Mouse (Mus musculus) heart, adult 2 months (tissue): ENCODE data around the gene Tbc1d2b.

Source experiments
- CTCF ChIP-seq: fragments of 200-600 bp; IDR thresholded peaks from 2 replicates; pipeline ENCODE4 v1.8.1; 2022; ENCODE audit warnings: antibody characterized with exemption, mild to moderate bottlenecking, moderate library complexity
- EP300 ChIP-seq: fragments of 200-500 bp; IDR thresholded peaks from 2 replicates; pipeline ENCODE4 v1.6.1; 2011; ENCODE audit warnings: low read depth, low read length, control low read depth; ENCODE audit not compliant: insufficient read depth
- POLR2A ChIP-seq: fragments of 200-500 bp; IDR thresholded peaks from 2 replicates; pipeline ENCODE4 v1.6.1; 2011; ENCODE audit warnings: mild to moderate bottlenecking, low read depth, low read length, control low read depth; ENCODE audit not compliant: insufficient read depth

DNA sequence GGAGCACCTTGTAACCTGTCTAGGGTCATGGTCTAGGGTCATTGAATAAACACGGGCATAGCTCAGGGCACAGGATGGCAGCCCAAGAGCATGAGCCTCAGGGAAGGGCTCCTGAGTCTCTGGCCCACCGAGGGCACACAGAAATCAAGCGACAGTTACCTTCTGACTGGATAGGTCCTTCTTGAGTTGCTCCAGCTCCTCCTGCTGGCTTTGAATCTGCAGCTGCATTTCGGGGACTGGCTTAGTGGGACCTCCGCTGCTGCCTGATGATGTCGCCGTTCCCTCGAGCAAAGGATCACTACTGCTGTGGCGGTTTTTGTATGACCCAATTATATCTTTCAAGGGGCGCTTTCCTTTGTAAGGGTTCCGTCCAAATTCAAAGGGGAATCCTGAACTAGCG lies 43.4 kb downstream of the Tbc1d2b start:
- TF ChIP-seq CTCF: peak; percentile 76
- no peak for TF ChIP-seq POLR2A
- TF ChIP-seq EP300: no peak
